Mouse (Mus musculus): ENCODE results near the gene Olfr498. TPM values are rescaled to one million over a fixed set of nuclear protein-coding genes. Genes with fewer than 3 reads are reported as not detected.

Gene Olfr498
- polyA plus RNA-seq (2017; shearing (Covaris generic)), result not detected

GRCm38 (mm10) chr7:108465026-108465425 is at the start of gene Olfr498:
Olfr498 (plus strand) TSS chr7:108465326.

GRCm38 (mm10) chr7:108420121-108420520 is 45.0 kb upstream of the Olfr498 start, which contains the start of gene Olfr497:
Olfr497 (plus strand) TSS chr7:108420421.

Other genes with a start within 250 kb of the Olfr498 start
- gene Olfr488, start 207.0 kb upstream of the Olfr498 start, polyA plus RNA-seq (2017; shearing (Covaris generic)), result not detected
- not detected for gene Olfr490, start 176.4 kb upstream of the Olfr498 start, polyA plus RNA-seq (2017; shearing (Covaris generic))
- gene Olfr491, start 151.9 kb upstream of the Olfr498 start, polyA plus RNA-seq (2017; shearing (Covaris generic)), result not detected
- not detected for gene Olfr492, start 141.7 kb upstream of the Olfr498 start, polyA plus RNA-seq (2017; shearing (Covaris generic))
- gene Olfr493, start 118.3 kb upstream of the Olfr498 start, polyA plus RNA-seq (2017; shearing (Covaris generic)), result not detected
- gene Olfr494, start 100.0 kb upstream of the Olfr498 start, polyA plus RNA-seq (2017; shearing (Covaris generic)), result not detected
- not detected for gene Olfr495, start 72.2 kb upstream of the Olfr498 start, polyA plus RNA-seq (2017; shearing (Covaris generic))
- gene Olfr497, start 44.9 kb upstream of the Olfr498 start, polyA plus RNA-seq (2017; shearing (Covaris generic)), result not detected
- not detected for gene Olfr502, start 59.7 kb downstream of the Olfr498 start, polyA plus RNA-seq (2017; shearing (Covaris generic))
- not detected for gene Olfr503, start 79.2 kb downstream of the Olfr498 start, polyA plus RNA-seq (2017; shearing (Covaris generic))
- not detected for gene Olfr504, start 100.5 kb downstream of the Olfr498 start, polyA plus RNA-seq (2017; shearing (Covaris generic))
- gene Olfr506, start 145.5 kb downstream of the Olfr498 start, polyA plus RNA-seq (2017; shearing (Covaris generic)), result not detected
- gene Olfr507, start 156.5 kb downstream of the Olfr498 start, polyA plus RNA-seq (2017; shearing (Covaris generic)), result not detected
- not detected for gene Olfr508, start 164.7 kb downstream of the Olfr498 start, polyA plus RNA-seq (2017; shearing (Covaris generic))
- not detected for gene Olfr509, start 186.6 kb downstream of the Olfr498 start, polyA plus RNA-seq (2017; shearing (Covaris generic))
- gene Olfr510, start 201.1 kb downstream of the Olfr498 start, polyA plus RNA-seq (2017; shearing (Covaris generic)), result not detected
- gene Olfr512, start 248.0 kb downstream of the Olfr498 start, polyA plus RNA-seq (2017; shearing (Covaris generic)), result not detected